Mouse (Mus musculus): Measurements from ENCODE around the gene Exoc6.

DNA sequence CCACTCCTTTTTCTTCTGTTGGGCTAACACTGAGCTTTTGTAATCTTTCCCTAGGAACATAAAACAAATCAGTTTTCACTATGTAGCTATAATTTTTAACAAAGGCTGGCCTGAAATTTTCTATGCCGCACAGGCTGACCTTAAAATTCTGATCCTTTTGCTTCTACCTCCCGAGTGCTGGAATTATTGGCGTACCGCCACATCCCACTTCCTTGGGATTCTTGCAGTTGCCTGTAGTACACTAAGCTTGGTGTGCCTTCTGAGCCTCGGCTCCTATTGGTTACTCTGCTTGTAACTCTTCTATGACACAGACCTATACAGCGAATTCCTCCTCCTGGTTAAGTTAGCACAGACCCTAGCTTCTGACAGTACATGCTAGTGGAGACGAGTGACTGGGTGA lies 44.2 kb upstream of the Exoc6 start:
- TF ChIP-seq GATA1 (IDR thresholded peaks at IDR 0.05; ENCODE audit: borderline replicate concordance, low read length), result no peak
- TF ChIP-seq FLI1 (IDR thresholded peaks at IDR 0.05; ENCODE audit: low read length), result no peak
